22 mouse cellular contexts compared by ENCODE assay signal in the genomic region with DNA sequence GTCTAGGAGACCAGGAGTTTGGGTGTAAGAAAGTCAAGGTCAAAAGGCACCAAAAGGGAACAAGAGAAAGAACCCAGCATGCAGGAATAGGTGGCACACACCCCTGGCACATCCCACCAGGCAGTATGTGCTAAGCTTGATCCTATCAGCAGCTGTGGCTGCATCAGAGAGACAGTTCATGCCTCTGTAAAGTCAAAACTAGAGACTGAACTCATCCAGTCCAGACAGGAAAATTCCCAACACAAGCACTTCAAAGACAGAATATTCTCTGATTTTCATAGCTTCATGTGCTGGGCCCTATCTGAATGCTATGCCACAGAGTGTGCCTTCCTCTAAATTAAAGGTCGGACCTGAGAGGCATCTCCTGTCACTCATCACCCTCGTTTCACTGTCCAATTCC. TPM values are rescaled to one million over a fixed set of nuclear protein-coding genes. Genes with fewer than 3 reads are reported as not detected.
DNase-seq lines count a peak whose midpoint lies in the region; ATAC-seq and TF ChIP-seq lines count a peak whose summit lies in the region.
"Had no signal": no experiment of that assay in that cellular context is flagged by ENCODE, and none has a peak within 500 bp of the region (broad histone marks: within the 10 kb centered on the region; RNA-seq: fewer than 3 reads in every experiment).

No protein-coding gene starts in this region.

- no peak overlapping the region for H3K4me3 ChIP-seq in spleen, adult 2 months (ENCODE audit: extremely low read depth, insufficient read depth, insufficient read length)
- no peak overlapping the region for H3K4me3 ChIP-seq in brown adipose tissue, adult 24 weeks (ENCODE audit: insufficient read depth, low read depth, low read length)
- H3K4me3 ChIP-seq in macrophage (ENCODE audit: inconsistent target): no peak overlapping the region
- H3K4me3 ChIP-seq in forebrain, embryonic 14.5 days (ENCODE audit: low read depth, low read length): no peak overlapping the region
- H3K4me3 ChIP-seq in kidney, adult 2 months (ENCODE audit: insufficient read depth, low read depth, low read length): no peak overlapping the region
- H3K4me3 ChIP-seq: hindbrain, embryonic 13.5 days; limb, embryonic 12.5 days; midbrain, embryonic 10.5 days had no signal

- no peak for TF ChIP-seq CTCF in spleen, adult 2 months (IDR thresholded peaks at IDR 0.05; ENCODE audit: extremely low read depth, insufficient read depth, insufficient read length, insufficient replicate concordance)
- no peak for TF ChIP-seq CTCF in kidney, adult 2 months (conservative IDR thresholded peaks at IDR 0.05; ENCODE audit: insufficient read depth, insufficient read length, low read depth, low read length)

- no peak for ATAC-seq in forebrain, embryonic 14.5 days
- ATAC-seq in megakaryocyte-erythroid progenitor cell, adult 5-6 weeks (replicated peaks; ENCODE audit: low FRiP score, low TSS enrichment, poor library complexity, severe bottlenecking): no peak
- ATAC-seq: inflammation-experienced regulatory T-cells, adult 6 months had no signal

- H3K4me2 ChIP-seq in forebrain, embryonic 14.5 days (ENCODE audit: low read length): no peak overlapping the region
- H3K4me2 ChIP-seq: hindbrain, embryonic 13.5 days had no signal

- H3K27me3 ChIP-seq in spleen, adult 2 months (ENCODE audit: control insufficient read depth, insufficient read depth, low read length): no peaks in the 10 kb centered on the region; the same call in 1 of the 2 replicates
- H3K27me3 ChIP-seq in forebrain, embryonic 14.5 days (replicated peaks; ENCODE audit: control insufficient read depth, insufficient read depth, low read length): no peaks in the 10 kb centered on the region
- no peaks in the 10 kb centered on the region for H3K27me3 ChIP-seq in kidney, adult 2 months (replicated peaks; ENCODE audit: control insufficient read depth, insufficient read depth, low read length)
- H3K27me3 ChIP-seq: heart, embryonic 15.5 days; limb, embryonic 12.5 days had no signal

- peaks cover 8% of the 10 kb centered on the region for H3K36me3 ChIP-seq in spleen, adult 2 months (ENCODE audit: control insufficient read depth, insufficient read depth, low read length)
- H3K36me3 ChIP-seq in macrophage (ENCODE audit: inconsistent target): peaks cover 11% of the 10 kb centered on the region; the same call in 1 of the 2 replicates
- peaks cover 14% of the 10 kb centered on the region for H3K36me3 ChIP-seq in forebrain, embryonic 14.5 days (ENCODE audit: control insufficient read depth, insufficient read depth, low read length)
- 0 out of 2 replicates have a peak, but pooled peaks cover 2% of the 10 kb centered on the region for H3K36me3 ChIP-seq in kidney, adult 2 months (ENCODE audit: control insufficient read depth, insufficient read depth, low read length)

- no peak for TF ChIP-seq POLR2A in spleen, adult 2 months (IDR thresholded peaks at IDR 0.05; ENCODE audit: low read depth, low read length)
- no peak for TF ChIP-seq POLR2A in kidney, adult 2 months (IDR thresholded peaks at IDR 0.05; ENCODE audit: low read depth, low read length)

- WGBS in spleen, adult 2 months: 35% methylated on average over 2 of the region's 2 CpGs
- WGBS in macrophage (ENCODE audit: missing documents): 54% methylated on average over 2 of the region's 2 CpGs
- WGBS in forebrain, embryonic 14.5 days: 30% methylated on average over 2 of the region's 2 CpGs
- WGBS in kidney, adult 2 months: 34% methylated on average over 2 of the region's 2 CpGs

- no peak for DNase-seq in spleen, adult 2 months (ENCODE audit: low read depth in 1 of 2, low spot score in 2 of 2)
- no peak for DNase-seq in spleen, postnatal 4 days (ENCODE audit: low spot score in 2 of 2)
- DNase-seq in forebrain, embryonic 14.5 days (ENCODE audit: low spot score): no peak
- no peak for DNase-seq in kidney, adult 2 months
- DNase-seq: thymus, adult 18-20 months had no signal

- H3K9ac ChIP-seq in forebrain, embryonic 14.5 days (ENCODE audit: low read length): no peak overlapping the region
- H3K9ac ChIP-seq: heart, embryonic 15.5 days; hindbrain, embryonic 13.5 days; limb, embryonic 12.5 days had no signal

- peak overlapping the region; percentile 51 for H3K27ac ChIP-seq in spleen, adult 2 months (ENCODE audit: insufficient read depth, low read length)
- peak overlapping the region; percentile 37; the same call in 1 of the 2 replicates for H3K27ac ChIP-seq in brown adipose tissue, adult 24 weeks (replicated peaks; ENCODE audit: low read depth, low read length)
- peak overlapping the region; percentile 42 for H3K27ac ChIP-seq in macrophage
- no peak overlapping the region for H3K27ac ChIP-seq in forebrain, embryonic 14.5 days (ENCODE audit: low read depth, low read length)
- no peak overlapping the region for H3K27ac ChIP-seq in kidney, adult 2 months (ENCODE audit: insufficient read depth, low read depth, low read length)
- H3K27ac ChIP-seq: heart, embryonic 15.5 days; hindbrain, embryonic 13.5 days; limb, embryonic 12.5 days; midbrain, embryonic 10.5 days had no signal

- peaks cover 17% of the 10 kb centered on the region; the same call in 1 of the 2 replicates for H3K4me1 ChIP-seq in spleen, adult 2 months (ENCODE audit: control insufficient read depth, insufficient read depth, insufficient read length)
- H3K4me1 ChIP-seq in brown adipose tissue, adult 24 weeks (ENCODE audit: control insufficient read depth, insufficient read depth, insufficient read length, low read length): peaks cover 2% of the 10 kb centered on the region; the same call in 1 of the 2 replicates
- H3K4me1 ChIP-seq in forebrain, embryonic 14.5 days (ENCODE audit: control insufficient read depth, insufficient read depth, low read length): peaks cover 9% of the 10 kb centered on the region
- peaks cover 6% of the 10 kb centered on the region; the same call in 1 of the 2 replicates for H3K4me1 ChIP-seq in kidney, adult 2 months (ENCODE audit: control insufficient read depth, insufficient read depth, low read length)

- H3K9me3 ChIP-seq in forebrain, embryonic 14.5 days (replicated peaks; ENCODE audit: control insufficient read depth, low read length): no peaks in the 10 kb centered on the region
- H3K9me3 ChIP-seq: heart, embryonic 15.5 days; hindbrain, embryonic 13.5 days; midbrain, embryonic 10.5 days had no signal

- H3K79me2 ChIP-seq in macrophage (ENCODE audit: inconsistent target): peaks cover 24% of the 10 kb centered on the region; the same call in 1 of the 2 replicates

RNA-seq across cellular contexts. Expression of gene Zbtb39, which starts 1.8 kb away (rescaled TPM):
- 5.6 and 6.0 TPM in 2 replicates for polyA plus RNA-seq in spleen, adult 2 months (2012; rRNA removed)
- 2.7 and 3.3 TPM in 2 replicates for polyA plus RNA-seq in brown adipose tissue, adult 24 weeks (2012; ENCODE audit: insufficient read depth, insufficient read length, missing spikeins)
- total RNA-seq in macrophage (2018; cell fraction: chromatin; rRNA removed): 10 to 100 TPM in 9 of 26 experiments, 1 to 10 TPM in 17; 3.6 to 18.6 (median 8.3) TPM
- 1 to 10 TPM; 2.2 to 7.2 (median 4.3) TPM for total RNA-seq in macrophage (2018; cell fraction: cytosol; rRNA removed)
- 10 to 100 TPM in 9 of 26 experiments, 1 to 10 TPM in 17; 4.0 to 17.9 (median 7.3) TPM for total RNA-seq in macrophage (2018; cell fraction: nucleus; rRNA removed)
- 3.1 to 3.8 TPM (median 3.4 TPM) in 3 replicates for polyA plus RNA-seq in macrophage (2018)
- polyA plus RNA-seq in forebrain, embryonic 14.5 days (2014; fragmentation: Nextera tagmentation; extraction: Ambion mirVana): 4.5 and 5.0 TPM in 2 replicates
- 6.9 and 10.2 TPM in 2 replicates for total RNA-seq in megakaryocyte-erythroid progenitor cell, adult 5-6 weeks (2014; fragmentation: Nextera tagmentation)
- total RNA-seq in megakaryocyte-erythroid progenitor cell, adult 5-6 weeks (2017): 3.0 and 3.4 TPM in 2 replicates
- 7.2 and 7.3 TPM in 2 replicates for polyA plus RNA-seq in kidney, adult 2 months (2012; rRNA removed)

RNA-seq across cellular contexts. Expression of gene Tac2, which starts 13.3 kb away (rescaled TPM):
- 1.9 and 4.1 TPM in 2 replicates for polyA plus RNA-seq in spleen, adult 2 months (2012; rRNA removed)
- not detected in 2 replicates for polyA plus RNA-seq in brown adipose tissue, adult 24 weeks (2012; ENCODE audit: insufficient read depth, insufficient read length, missing spikeins)
- not detected for total RNA-seq in macrophage (2018; cell fraction: chromatin; rRNA removed)
- not detected for total RNA-seq in macrophage (2018; cell fraction: cytosol; rRNA removed)
- not detected for total RNA-seq in macrophage (2018; cell fraction: nucleus; rRNA removed)
- polyA plus RNA-seq in macrophage (2018): not detected in 3 replicates
- polyA plus RNA-seq in forebrain, embryonic 14.5 days (2014; fragmentation: Nextera tagmentation; extraction: Ambion mirVana): 2.6 and 5.6 TPM in 2 replicates
- 3.5 and 9.5 TPM in 2 replicates for total RNA-seq in megakaryocyte-erythroid progenitor cell, adult 5-6 weeks (2014; fragmentation: Nextera tagmentation)
- 0.91 and 2.3 TPM in 2 replicates for total RNA-seq in megakaryocyte-erythroid progenitor cell, adult 5-6 weeks (2017)
- 0.26 TPM in 1 of 2 replicates, not detected in the other for polyA plus RNA-seq in kidney, adult 2 months (2012; rRNA removed)
- total RNA-seq: adrenal gland, postnatal 14 days; heart, postnatal 36 days; neutrophil, adult 5-6 weeks had no signal
- polyA plus RNA-seq: C2C12; forebrain, embryonic 11.5 days; hindbrain, embryonic 13.5 days; inflammation-experienced regulatory T-cells, adult 6 months; lung, adult 2 months; midbrain, embryonic 10.5 days had no signal

RNA-seq across cellular contexts. Expression of gene Gpr182, which starts 14.0 kb away (rescaled TPM):
- 22.5 and 28.8 TPM in 2 replicates for polyA plus RNA-seq in spleen, adult 2 months (2012; rRNA removed)
- 1.5 TPM in 2 replicates for polyA plus RNA-seq in brown adipose tissue, adult 24 weeks (2012; ENCODE audit: insufficient read depth, insufficient read length, missing spikeins)
- not detected for total RNA-seq in macrophage (2018; cell fraction: chromatin; rRNA removed)
- not detected for total RNA-seq in macrophage (2018; cell fraction: cytosol; rRNA removed)
- not detected for total RNA-seq in macrophage (2018; cell fraction: nucleus; rRNA removed)
- 0.03 TPM in 1 of 3 replicates, not detected in the others for polyA plus RNA-seq in macrophage (2018)
- 0.30 and 0.78 TPM in 2 replicates for polyA plus RNA-seq in forebrain, embryonic 14.5 days (2014; fragmentation: Nextera tagmentation; extraction: Ambion mirVana)
- total RNA-seq in megakaryocyte-erythroid progenitor cell, adult 5-6 weeks (2014; fragmentation: Nextera tagmentation): not detected in 2 replicates
- total RNA-seq in megakaryocyte-erythroid progenitor cell, adult 5-6 weeks (2017): not detected in 2 replicates
- polyA plus RNA-seq in kidney, adult 2 months (2012; rRNA removed): 8.1 and 9.7 TPM in 2 replicates

RNA-seq across cellular contexts. Expression of gene Rdh1, which starts 22.0 kb away (rescaled TPM):
- polyA plus RNA-seq in spleen, adult 2 months (2012; rRNA removed): 0.25 and 0.56 TPM in 2 replicates
- polyA plus RNA-seq in brown adipose tissue, adult 24 weeks (2012; ENCODE audit: insufficient read depth, insufficient read length, missing spikeins): not detected in 2 replicates
- 1 to 10 TPM in 4 of 26 experiments, under 1 TPM in 19, not detected in 3; 0.25 to 1.9 (median 0.58) TPM for total RNA-seq in macrophage (2018; cell fraction: chromatin; rRNA removed)
- under 1 TPM in 14 of 26 experiments, not detected in 12; under 0.01 to 0.07 (median 0.05) TPM for total RNA-seq in macrophage (2018; cell fraction: cytosol; rRNA removed)
- under 1 TPM in 19 of 26 experiments, not detected in 7; 0.13 to 0.75 (median 0.33) TPM for total RNA-seq in macrophage (2018; cell fraction: nucleus; rRNA removed)
- 0.03 TPM in 1 of 3 replicates, not detected in the others for polyA plus RNA-seq in macrophage (2018)
- polyA plus RNA-seq in forebrain, embryonic 14.5 days (2014; fragmentation: Nextera tagmentation; extraction: Ambion mirVana): 0.05 TPM in 1 of 2 replicates, not detected in the other
- total RNA-seq in megakaryocyte-erythroid progenitor cell, adult 5-6 weeks (2014; fragmentation: Nextera tagmentation): 0.24 TPM in 1 of 2 replicates, not detected in the other
- total RNA-seq in megakaryocyte-erythroid progenitor cell, adult 5-6 weeks (2017): 0.05 TPM in 1 of 2 replicates, not detected in the other
- polyA plus RNA-seq in kidney, adult 2 months (2012; rRNA removed): 1.1 and 1.3 TPM in 2 replicates
- polyA plus RNA-seq: embryonic facial prominence, embryonic 11.5 days; forebrain, embryonic 11.5 days; hindbrain, embryonic 13.5 days; limb, embryonic 12.5 days had no signal

RNA-seq across cellular contexts. Expression of gene Rdh16f1, which starts 22.0 kb away (rescaled TPM):
- 0.60 and 0.94 TPM in 2 replicates for polyA plus RNA-seq in spleen, adult 2 months (2012; rRNA removed)
- not detected in 2 replicates for polyA plus RNA-seq in brown adipose tissue, adult 24 weeks (2012; ENCODE audit: insufficient read depth, insufficient read length, missing spikeins)
- under 1 TPM in 6 of 26 experiments, not detected in 20; 0.38 to 0.49 (median 0.40) TPM for total RNA-seq in macrophage (2018; cell fraction: chromatin; rRNA removed)
- not detected for total RNA-seq in macrophage (2018; cell fraction: cytosol; rRNA removed)
- total RNA-seq in macrophage (2018; cell fraction: nucleus; rRNA removed): under 1 TPM in 8 of 26 experiments, not detected in 18; 0.20 to 0.93 (median 0.36) TPM
- not detected in 3 replicates for polyA plus RNA-seq in macrophage (2018)
- not detected in 2 replicates for polyA plus RNA-seq in forebrain, embryonic 14.5 days (2014; fragmentation: Nextera tagmentation; extraction: Ambion mirVana)
- not detected in 2 replicates for total RNA-seq in megakaryocyte-erythroid progenitor cell, adult 5-6 weeks (2014; fragmentation: Nextera tagmentation)
- total RNA-seq in megakaryocyte-erythroid progenitor cell, adult 5-6 weeks (2017): not detected in 2 replicates
- polyA plus RNA-seq in kidney, adult 2 months (2012; rRNA removed): 2.1 and 2.3 TPM in 2 replicates
- total RNA-seq: layer of hippocampus, adult 18-20 months; neutrophil, adult 5-6 weeks had no signal
- polyA plus RNA-seq: C2C12; cortical plate, adult 2 months; embryonic facial prominence, embryonic 11.5 days; forebrain, embryonic 11.5 days; heart, embryonic 15.5 days; hindbrain, embryonic 13.5 days; midbrain, embryonic 10.5 days had no signal

Comparison
In these comparisons a context has a peak if more than half of its experiments do, and no peak if none do; other contexts are left out.
1. H3K27ac ChIP-seq: peak in spleen, adult 2 months (single experiment), brown adipose tissue, adult 24 weeks (single experiment) and macrophage (single experiment); none in forebrain, embryonic 14.5 days (single experiment) and kidney, adult 2 months (single experiment).